Mouse (Mus musculus) ES-E14 (cell line): ENCODE data around the gene Col23a1.

Experiments
- MAFK ChIP-seq: IDR thresholded peaks from 2 replicates; pipeline ENCODE4 v1.6.1; 2014; ENCODE audit warnings: mild to moderate bottlenecking, low read depth, low read length, inconsistent platforms; ENCODE audit not compliant: insufficient read depth
- ZNF384 ChIP-seq: IDR thresholded peaks from 2 replicates; pipeline ENCODE4 v1.6.1; 2012; ENCODE audit warnings: low read depth, low read length, inconsistent platforms

DNA sequence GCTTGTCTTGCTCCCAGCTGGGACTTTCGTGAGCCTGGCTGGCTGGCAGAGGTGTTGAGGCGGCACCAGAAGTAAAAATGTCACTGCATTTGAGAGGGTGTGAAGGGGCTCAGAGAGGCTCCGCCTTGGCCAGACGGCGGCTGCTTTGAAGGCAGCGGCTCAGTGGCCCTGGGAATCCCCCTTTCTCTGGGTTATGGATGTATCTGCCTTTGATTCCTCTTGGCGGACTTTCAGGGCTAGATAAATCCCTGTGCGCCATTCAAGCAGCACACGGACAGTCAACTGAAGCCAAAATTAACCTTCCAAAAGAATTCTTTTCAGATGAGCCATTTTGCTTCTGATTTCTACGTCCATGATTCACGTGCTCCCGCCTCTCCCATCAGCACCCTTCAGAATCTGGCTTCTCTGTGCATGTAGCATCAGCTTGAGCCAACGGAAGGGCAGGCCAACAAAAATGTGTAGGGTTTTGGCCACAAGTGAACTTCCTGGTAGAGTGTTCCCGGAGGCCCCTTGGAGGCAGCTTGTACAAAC, 237.0 kb downstream of the Col23a1 start:
- TF ChIP-seq MAFK, result no peak
- no peak for TF ChIP-seq ZNF384
